Mouse (Mus musculus) 3T3-L1 (cell line): ENCODE measurements around the gene Tfe3.
A peak's percentile ranks its signal among the peaks of the same experiment; 100 is the strongest.

Experiments
- DNase-seq: peaks from one replicate; pipeline ENCODE4 v3.0.0-alpha.2; 2015; ENCODE audit warnings: low read depth, low spot score

Gene Tfe3

GRCm38 (mm10) chrX:7750432-7751116, 11.8 kb upstream of the Tfe3 start, which contains the start of gene Ccdc120:
Ccdc120 (minus strand) TSS chrX:7750905.
- DNase-seq, result peak; percentile 81

- peak; percentile 56 for DNase-seq
Measured at GRCm38 (mm10) chrX:7753627-7754026, 8.7 kb upstream of the Tfe3 start.

DNA sequence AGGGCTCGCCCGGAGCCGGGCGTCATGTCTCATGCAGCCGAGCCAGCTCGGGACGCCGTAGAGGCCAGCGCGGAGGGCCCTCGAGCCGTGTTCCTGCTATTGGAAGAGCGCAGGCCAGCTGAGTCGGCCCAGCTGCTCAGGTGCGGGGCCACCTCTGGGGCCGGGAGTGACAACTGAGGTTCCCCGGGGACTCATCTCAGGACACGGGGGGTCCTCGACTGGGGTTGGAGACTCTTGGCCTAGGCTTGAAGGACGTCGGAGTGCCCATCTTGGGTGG, 499 bp downstream of the Tfe3 start:
- DNase-seq, result no peak

DNA sequence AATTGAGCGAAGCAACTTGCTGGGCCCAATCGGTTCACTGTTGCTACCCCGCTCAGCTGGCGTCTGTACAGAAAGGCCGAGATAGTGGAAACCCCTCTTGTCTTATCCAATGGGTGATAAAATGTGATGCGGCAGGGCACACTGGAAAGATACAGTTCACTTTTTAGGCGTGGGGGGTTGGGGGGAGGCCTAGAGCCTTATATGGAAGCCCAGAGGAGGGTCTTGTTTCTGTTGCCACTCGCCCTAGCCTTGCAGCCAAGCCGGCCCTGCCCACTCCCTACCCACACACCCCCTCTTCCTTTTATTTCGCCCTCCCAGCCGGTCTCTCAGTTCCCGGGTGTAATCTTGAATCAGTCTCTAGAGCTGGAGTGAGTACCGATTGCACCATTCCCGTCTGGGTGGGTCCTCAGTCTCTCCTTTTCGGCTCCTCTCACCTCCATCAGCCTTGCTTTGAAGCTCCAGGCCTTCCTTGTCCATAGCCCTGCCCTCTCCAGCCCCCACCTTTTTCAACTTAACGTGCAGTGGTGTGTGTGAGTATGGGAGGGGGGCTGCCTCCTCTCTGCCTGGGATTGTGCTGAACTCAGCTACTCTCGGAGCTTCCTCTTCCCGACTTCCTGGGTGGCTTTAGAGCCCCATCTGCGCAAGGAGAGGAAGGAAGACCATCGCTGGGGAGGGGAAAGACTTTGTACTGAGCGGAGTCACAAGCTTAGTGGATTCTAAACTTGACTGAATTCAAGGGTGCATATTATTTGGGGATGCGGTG, 1.5 kb downstream of the Tfe3 start:
- DNase-seq, result peak; percentile 76

GRCm38 (mm10) chrX:7764657-7765280, 2.4 kb downstream of the Tfe3 start:
- no peak for DNase-seq

GRCm38 (mm10) chrX:7765281-7765670, 2.9 kb downstream of the Tfe3 start:
- DNase-seq, result peak; percentile 37

DNA sequence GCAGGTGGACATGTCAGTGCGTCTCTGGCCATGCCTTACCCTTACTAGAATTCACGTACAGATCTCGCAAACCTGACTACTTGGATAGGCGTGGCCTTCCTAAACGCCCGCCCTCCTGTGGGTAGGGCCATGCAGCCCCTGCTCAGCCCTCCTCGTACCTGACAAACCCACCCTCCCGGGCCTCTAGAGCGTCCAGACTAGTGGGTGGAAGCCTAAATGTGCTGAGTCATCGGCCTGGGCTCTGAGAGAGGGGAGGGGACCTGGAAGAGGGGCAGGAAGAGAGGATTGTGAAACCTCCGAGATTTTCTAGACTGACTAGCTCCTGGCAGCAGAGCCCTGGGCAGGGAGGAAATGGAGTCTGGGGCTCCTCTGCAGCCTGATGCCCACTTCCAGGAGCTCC, 3.4 kb downstream of the Tfe3 start:
- DNase-seq, result peak; percentile 93

DNA sequence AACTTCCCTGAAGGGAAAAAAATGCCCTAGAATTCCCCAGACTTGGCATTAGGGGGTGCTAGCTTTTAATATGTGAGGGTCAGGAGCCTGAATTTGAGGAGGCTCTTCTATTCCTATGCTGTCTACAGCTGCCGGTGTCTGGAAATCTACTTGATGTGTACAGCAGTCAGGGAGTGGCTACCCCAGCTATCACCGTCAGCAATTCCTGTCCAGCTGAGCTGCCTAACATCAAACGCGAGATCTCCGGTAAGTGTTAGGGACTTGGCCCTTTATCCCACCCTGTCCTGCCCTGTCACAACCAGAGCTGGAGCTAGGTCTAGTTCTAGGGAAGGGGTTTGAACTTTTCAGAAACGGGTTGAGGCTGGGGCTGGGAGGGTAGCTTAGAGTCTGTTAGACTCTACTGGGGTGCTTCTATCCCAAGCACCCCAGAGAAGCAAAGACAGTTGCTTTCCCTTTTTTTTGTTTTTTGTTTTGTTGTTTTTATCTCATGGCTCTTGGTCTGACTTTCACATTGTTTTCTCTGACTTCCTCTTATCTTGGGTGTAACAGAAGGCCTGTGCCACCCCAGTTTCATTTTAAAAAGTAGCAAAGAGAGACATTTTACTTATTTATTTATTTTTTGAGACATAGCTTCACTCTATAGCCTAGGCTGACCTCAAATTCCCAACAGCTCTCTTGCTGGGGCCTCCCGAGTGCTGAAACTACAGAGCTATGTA, 7.1 kb downstream of the Tfe3 start:
- DNase-seq, result no peak

DNA sequence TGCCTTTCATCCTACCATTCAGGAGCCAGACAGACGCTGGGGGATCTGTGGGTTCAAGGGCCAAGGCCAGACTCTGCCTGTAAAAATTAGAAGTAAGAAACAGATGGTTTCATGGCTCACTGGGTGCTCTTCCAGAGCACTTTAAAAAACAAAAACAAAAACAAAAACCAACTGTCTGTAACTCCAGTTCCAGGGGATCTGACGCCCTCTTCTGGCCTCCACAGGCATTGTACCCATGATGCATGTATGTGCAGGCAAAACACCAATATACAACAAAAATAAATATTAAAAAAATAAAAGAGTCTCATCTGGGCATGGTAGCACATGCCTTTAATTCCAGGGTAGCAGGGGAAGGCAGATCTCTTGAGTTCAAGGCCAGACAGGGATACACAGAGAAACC, 10.4 kb downstream of the Tfe3 start:
- DNase-seq, result peak; percentile 44

- no peak for DNase-seq
Measured at GRCm38 (mm10) chrX:7775501-7776205, 13.3 kb downstream of the Tfe3 start.

DNA sequence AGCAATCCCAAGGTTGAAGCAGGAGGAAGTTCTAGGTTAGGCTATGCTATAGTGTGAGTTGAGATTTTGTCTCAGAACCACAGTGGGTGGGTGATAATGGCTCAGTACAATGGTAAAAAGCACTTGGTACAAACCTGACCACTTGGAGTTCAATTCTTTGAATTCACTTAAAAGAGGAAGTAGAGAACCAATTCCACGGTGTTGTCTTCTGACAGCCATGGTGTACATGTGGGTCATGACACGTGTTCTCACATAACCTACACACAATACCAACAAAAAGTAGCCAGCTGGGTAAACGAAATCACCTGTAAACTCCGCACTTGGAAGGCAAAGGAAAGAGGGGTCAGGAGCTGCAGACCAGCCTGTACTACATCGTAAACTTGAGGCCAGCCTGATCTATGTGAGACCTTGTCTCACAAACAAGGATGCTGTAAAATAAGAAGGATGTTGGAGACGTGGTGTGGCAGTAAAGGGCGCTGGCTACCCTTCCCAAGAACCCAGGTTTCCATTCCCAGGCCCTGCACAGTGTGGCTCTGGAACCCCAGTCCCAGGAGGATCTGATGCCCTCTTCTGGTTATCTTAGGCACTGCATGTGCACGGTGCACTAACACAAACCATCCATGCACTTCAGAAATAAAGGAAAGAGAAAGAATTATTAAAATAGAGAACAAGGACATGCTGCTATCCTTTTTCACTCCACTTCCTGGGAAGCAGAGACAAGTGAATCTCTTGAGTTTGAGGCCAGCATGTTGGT, 14.1 kb downstream of the Tfe3 start:
- peak; percentile 76 for DNase-seq

DNA sequence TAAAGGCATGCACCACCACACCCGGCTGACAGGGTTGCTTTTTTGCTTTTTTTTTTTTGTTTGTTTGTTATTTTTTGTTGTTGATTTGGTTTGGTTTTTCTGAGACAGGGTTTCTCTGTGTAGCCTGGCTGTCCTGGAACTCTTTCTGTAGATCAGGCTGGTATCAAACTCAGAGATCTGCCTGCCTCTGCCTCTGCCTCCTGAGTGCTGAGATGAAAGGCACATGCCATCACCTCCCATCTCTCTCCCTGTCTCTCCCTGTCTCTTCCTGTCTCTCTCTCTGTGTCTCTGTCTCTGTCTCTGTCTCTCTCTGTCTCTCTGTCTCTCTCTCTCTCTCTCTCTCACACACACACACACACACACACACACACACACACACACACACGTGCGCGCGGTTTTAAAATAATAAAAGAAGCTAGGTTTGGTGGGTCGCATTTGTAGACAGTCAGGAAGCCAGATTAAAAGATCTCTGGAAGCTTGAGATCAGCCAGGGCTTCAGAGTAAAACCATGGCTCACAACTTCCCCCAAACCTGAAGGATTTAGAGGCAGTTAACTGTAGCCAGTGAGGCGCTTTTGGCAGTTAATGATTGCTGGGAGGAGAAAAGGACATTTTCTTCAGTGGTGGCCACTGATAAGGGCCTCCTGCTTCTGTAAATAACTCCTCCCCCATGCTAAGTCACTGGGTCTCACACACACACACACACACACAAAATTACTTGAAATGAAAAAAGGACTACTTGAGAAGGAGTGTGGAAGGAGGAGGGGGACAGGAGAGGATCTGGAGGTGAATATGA, 16.3 kb downstream of the Tfe3 start:
- no peak for DNase-seq

GRCm38 (mm10) chrX:7779294-7779693, 16.9 kb downstream of the Tfe3 start:
- no peak for DNase-seq

GRCm38 (mm10) chrX:7782603-7783092, 20.3 kb downstream of the Tfe3 start:
- no peak for DNase-seq

GRCm38 (mm10) chrX:7789542-7790136, 27.3 kb downstream of the Tfe3 start, which contains the start of gene Gripap1:
Gripap1 (plus strand) TSS chrX:7789765.
- peak; percentile 88 for DNase-seq

- DNase-seq, result peak; percentile 37
Measured at GRCm38 (mm10) chrX:7790309-7790708, 27.9 kb downstream of the Tfe3 start.

GRCm38 (mm10) chrX:7793361-7793760, 31.0 kb downstream of the Tfe3 start:
- peak; percentile 68 for DNase-seq

GRCm38 (mm10) chrX:7795016-7795415, 32.7 kb downstream of the Tfe3 start:
- peak; percentile 49 for DNase-seq

GRCm38 (mm10) chrX:7797327-7797726, 35.0 kb downstream of the Tfe3 start:
- peak; percentile 68 for DNase-seq
